Mouse (Mus musculus): ENCODE data around the gene Abcd3. TPM values are rescaled to one million over a fixed set of nuclear protein-coding genes. Genes with fewer than 3 reads are reported as not detected.

The Abcd3 gene
- 8.9 and 17.6 TPM in 2 replicates for polyA plus RNA-seq (2012; rRNA removed)

DNA sequence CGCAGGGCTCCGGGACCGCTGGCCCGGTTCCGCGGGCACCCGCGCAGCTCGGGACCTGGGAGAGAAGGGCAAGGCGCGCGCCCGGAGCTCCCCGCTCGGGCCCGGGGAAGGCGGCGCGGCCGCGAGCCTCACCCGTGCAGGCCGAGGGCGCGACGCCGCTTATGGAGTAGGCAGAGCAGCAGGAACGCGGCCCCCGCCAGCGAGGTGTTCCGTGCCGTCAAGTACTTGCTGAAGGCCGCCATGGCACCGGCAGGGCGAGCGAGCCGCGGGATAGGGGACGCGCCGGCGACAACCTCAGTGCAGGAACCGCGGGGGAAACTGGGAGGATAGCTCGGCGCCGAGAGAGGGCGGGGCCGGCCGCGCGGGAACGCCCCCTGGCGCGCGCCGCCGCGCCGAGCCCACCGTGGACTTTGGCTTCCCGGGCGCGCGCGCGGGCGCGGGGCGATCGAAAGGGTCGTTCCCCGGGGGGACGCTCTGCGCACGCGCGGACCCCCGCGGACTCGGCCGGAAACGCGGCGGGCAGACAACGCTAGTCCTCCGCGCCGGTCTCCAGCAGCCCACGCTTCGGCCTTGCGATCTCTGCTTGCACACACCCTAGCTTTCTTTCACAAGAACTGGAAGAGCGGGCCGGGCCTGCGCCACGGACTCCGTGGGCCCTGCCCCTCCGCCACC lies at the start of gene Abcd3:
Abcd3 (minus strand) TSS at position 426 of the 672 bp plus-strand sequence.
- no peak for DNase-seq (ENCODE audit: low read depth)

GRCm38 (mm10) chr3:121859142-121859541 lies 44.0 kb upstream of the Abcd3 start:
- DNase-seq (ENCODE audit: low read depth), result no peak

DNA sequence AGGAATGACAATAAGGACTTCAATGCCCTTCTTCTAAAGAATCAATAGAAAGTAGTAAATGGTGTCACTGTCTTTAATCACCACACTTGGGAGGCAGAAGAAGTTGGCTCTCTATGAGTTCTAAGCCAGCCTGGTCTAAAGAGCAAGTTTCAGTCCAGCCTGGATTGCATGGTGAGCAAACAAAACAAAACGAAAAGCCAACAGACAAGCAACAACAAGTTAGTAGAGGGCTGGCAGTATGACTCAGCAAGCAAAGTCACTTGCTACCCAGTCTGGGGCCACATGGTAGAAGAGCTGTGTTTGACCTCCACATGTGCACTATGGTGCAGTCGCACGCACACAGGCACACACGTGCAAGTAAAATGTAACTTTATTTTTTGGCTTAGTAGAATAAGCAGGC lies 41.0 kb upstream of the Abcd3 start:
- DNase-seq (ENCODE audit: low read depth), result no peak

GRCm38 (mm10) chr3:121853781-121854520 lies 38.8 kb upstream of the Abcd3 start:
- no peak for DNase-seq (ENCODE audit: low read depth)

DNA sequence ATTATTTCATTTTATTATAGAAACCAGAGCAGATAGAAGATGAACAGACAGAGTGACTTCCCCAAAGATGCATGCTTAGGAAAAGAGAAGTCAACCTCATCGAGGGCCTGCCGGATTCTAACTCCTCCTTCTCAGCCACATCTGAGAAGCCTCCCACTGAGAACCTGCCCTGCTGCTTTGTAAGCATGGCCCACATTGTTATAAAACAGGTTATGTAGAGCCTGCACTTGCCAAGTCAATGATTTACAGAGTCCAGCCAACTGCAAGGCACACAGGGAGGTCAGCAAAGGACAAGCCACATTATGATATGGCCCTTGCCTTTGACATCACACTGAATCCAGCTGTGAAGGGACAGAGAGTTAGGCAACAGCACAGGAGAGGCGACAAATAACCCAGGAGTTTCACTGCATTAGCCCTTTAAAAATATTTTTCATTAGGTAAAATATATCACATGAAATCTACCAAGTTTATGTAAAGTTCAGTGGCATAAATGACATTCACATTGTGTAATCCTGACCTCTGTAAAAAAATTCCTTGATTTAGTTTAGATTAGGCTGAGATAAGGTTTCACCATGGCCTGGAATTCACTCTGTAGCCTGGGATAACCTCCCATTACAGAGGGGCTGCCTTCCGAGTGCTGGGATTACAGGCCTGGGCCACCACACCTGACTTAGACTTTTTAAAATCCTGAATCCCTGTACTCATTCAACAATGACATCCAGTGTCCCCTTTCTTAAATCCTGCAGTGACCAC lies 37.1 kb upstream of the Abcd3 start:
- no peak for DNase-seq (ENCODE audit: low read depth)

GRCm38 (mm10) chr3:121851006-121851405 lies 35.9 kb upstream of the Abcd3 start:
- DNase-seq (ENCODE audit: low read depth), result no peak

DNA sequence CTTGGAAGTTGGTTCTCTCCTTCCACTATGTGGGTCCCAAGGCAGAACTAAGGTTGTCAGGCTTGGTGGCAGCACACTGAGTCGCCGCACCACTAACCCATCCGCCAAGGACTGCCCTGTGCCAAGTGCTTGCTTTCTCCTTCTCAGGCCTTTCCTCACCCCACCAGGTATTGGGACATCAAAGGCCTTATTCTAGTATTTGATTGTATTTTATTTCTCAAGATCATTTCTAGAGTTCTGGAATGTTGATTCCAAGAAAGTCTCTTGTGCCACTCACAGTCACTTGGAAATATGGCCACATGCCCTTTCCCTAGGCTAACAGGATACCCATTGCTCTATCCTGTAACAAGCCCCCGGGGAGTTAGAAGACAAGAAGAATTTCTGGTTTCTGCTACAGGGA lies 35.3 kb upstream of the Abcd3 start:
- DNase-seq (ENCODE audit: low read depth), result no peak

- peak; percentile 95 for DNase-seq (ENCODE audit: low read depth)
These were observed 32.2 kb upstream of the Abcd3 start for GRCm38 (mm10) chr3:121847296-121847695.

DNA sequence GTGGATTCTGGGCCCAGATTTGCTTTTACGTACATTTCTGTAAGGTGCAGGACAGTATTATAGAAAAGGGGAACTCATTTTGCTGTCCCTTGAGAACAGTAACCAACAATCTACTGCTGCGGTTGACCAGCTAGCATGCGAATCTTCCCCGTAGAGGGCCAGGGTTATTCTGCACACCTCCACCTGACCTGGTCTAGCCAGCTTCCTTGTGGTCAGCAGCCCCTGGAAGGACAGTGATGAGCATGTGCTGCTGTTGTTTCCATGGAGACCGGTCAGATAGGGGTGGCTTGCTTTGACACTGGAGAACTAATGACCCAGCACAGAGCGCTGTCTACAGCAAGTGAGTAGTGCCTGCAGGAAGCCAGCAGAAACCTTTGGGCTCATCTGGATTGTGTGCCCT lies 29.6 kb upstream of the Abcd3 start:
- no peak for DNase-seq (ENCODE audit: low read depth)

GRCm38 (mm10) chr3:121844013-121844412 lies 28.9 kb upstream of the Abcd3 start:
- no peak for DNase-seq (ENCODE audit: low read depth)

DNA sequence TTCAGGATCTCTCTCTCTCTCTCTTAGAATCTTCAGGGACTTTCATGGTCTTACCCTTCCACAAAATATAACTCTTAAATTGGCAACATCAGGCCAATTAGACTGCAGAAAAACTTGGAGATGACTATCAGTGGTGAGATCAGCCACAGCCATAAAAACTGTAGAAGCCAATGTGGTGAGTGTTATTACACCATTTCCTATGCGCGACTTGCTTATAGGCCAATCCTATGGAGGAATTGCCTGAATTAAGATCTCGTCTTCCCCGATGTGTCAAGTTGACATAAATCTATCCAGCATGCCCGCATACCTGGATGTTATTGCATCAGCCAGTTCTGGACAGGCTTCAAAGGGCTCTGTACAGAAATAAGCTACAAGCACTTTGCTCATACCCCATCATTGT lies 28.2 kb upstream of the Abcd3 start:
- DNase-seq (ENCODE audit: low read depth), result no peak

DNA sequence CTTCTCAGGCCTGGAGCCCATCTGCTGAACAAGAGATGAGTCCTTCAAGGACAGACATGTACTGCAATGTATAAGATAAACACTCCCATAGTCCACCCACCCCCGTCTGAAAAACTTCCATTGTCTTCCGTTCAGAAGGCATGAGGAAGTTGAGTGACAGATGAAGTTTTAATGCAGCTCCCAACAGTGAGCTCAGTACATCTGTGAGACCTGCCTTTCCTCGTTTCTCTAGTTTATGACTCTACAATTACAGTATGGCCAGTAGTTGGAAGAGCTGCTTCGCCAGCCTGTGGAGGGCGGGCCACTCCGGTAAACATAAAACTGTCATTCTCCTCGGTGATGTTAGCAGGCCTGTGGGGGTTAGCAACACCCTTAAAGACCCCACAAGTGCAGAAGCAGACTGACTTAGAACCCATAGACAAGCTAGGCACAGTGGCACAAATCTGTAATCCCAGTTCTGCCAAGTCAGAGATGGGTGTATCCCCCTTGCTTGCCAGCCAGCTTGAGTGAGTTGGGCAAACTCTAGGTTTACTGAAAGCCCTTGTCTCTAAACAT lies 27.3 kb upstream of the Abcd3 start:
- DNase-seq (ENCODE audit: low read depth), result no peak

DNA sequence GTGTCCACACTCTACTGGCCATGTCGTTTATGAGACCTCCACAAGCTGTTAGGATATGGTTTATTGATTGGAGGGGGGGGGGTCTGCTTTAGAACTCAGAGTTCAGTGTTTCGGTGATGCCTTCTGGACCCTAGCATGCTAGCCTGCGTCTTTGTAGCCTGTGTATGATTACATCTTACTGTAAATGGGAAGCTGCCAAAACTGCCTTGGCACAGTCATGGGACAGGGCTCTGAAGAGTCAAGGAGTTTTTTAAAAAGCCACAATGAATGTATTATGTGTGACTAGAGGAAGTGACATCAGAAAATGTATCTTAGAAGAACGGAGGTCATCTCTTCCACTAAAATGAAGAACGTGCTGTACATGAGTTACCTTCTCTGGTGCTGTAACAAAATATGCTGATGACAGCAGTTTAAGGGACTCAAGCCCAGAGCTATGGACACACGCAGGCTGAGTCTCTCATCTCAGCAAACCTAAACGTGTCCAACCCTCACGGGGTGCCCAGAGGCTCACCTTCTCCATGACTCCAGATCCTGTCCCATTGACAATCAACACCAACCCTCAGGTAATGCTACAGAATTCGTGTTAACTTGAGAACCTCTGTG lies 26.4 kb upstream of the Abcd3 start:
- DNase-seq (ENCODE audit: low read depth), result no peak

DNA sequence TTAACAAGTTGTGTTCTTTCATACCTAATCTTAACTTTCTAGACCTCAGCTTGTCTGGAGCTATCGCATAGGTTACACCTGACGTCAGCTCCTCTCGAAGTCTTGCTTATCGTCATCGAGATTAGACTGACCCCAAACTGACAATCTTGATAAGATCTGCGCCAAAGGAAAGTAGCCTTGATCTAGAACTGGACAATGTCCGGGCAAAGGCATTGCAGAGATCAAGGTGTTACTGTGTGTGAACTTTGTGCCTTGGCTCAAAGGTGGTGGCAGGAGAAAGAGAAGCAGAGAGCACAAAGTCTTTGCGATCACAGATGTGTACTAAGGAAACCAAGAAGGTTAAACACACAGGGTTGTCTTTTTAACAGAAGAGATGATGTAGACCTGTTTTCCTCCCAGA lies 25.2 kb upstream of the Abcd3 start:
- DNase-seq (ENCODE audit: low read depth), result no peak

GRCm38 (mm10) chr3:121834732-121835131 lies 19.6 kb upstream of the Abcd3 start:
- no peak for DNase-seq (ENCODE audit: low read depth)

GRCm38 (mm10) chr3:121834250-121834649 lies 19.1 kb upstream of the Abcd3 start:
- no peak for DNase-seq (ENCODE audit: low read depth)

DNA sequence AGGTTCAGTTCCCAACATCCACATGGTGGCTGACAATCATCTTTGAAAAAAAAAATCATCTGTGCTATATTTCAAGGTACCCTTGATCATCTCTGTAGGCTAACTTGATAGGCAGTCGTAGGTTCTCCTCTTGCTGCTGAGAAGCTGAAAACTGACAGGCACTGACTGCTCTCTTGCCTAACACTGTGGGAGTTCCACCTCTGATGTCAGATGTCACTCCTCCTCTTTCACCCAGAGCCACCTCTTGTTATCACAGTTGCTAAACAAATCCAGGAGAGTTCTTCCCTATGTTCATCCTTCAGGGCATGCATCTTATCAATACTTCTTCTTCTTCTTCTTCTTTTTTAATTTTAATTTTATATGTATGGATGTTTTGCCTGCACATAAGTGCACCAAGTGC lies 10.0 kb upstream of the Abcd3 start:
- DNase-seq (ENCODE audit: low read depth), result no peak

- no peak for DNase-seq (ENCODE audit: low read depth)
These were observed 9.2 kb upstream of the Abcd3 start for GRCm38 (mm10) chr3:121824319-121824718.

DNA sequence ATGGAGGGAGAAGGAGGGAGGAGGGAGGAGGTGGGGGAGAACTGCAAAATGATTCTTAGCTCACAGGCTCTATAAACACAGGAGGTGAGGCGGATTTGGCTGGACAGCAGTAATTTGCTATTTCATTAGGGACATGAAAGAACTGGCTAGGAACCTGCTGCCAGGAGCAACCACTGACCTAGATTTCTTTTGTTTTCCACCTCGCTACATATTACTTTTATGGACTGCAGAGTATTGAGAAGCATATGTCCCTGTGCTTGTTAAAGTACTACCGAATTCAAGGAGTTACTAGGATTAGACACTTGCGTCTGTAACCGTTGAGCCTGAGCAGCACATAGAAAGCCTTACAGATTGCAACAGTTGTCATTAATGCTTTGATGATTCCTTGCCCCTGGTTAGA lies 7.5 kb upstream of the Abcd3 start:
- no peak for DNase-seq (ENCODE audit: low read depth)

DNA sequence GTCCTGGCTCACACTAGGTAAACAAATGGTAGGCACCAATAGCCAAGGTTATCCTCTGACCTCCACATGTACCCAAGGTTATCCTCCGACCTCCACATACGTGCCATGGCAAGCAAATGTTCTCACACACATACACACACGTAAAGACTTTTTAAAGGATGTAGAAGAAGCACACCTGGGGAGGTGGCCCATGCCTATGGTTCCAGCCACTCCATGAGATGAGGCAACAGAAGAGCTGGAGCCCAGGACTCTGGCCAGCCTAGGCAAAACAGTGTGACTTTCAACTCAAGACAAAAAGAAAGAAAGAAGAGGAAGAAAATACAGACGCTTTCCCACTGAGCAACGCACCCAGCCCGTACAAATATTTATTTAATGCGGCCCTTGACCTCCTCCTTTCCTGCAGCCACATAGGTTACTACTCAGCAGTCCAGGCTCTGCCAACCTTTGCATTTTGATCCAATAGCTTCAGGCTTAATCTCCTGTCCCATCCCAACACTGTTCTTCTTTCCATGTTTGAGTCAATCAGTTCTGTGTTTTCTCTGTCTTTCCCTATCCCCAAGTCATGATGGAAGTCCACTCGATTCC lies 6.5 kb upstream of the Abcd3 start:
- DNase-seq (ENCODE audit: low read depth), result no peak

- DNase-seq (ENCODE audit: low read depth), result no peak
These were observed 4.6 kb upstream of the Abcd3 start for GRCm38 (mm10) chr3:121819693-121820200.

All from gonadal fat pad, adult 2 months (tissue).